Mouse (Mus musculus): Measurements from ENCODE around the gene Actr1b.

Actr1b gene

DNA sequence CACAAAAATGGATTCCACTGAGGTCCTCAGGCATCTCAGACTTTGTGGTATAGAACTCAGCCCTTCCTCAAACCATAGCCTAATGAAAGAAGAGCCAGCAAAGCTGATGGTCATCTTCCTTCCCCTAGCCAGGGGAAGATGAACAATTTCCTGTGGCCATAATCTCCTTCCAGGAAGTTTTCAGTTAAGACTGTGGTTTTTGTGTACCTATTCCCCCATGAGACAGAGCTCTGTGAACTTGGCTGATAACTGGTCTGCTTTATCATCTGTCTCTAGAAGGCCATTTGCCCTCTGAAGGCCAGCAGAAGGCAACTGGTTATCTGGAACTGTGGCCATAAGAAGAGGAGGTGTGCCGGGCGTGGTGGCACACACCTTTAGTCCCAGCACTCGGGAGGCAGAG is 58.0 kb downstream of the Actr1b start:
- no peak for DNase-seq (ENCODE audit: low spot score in 2 of 2)

DNA sequence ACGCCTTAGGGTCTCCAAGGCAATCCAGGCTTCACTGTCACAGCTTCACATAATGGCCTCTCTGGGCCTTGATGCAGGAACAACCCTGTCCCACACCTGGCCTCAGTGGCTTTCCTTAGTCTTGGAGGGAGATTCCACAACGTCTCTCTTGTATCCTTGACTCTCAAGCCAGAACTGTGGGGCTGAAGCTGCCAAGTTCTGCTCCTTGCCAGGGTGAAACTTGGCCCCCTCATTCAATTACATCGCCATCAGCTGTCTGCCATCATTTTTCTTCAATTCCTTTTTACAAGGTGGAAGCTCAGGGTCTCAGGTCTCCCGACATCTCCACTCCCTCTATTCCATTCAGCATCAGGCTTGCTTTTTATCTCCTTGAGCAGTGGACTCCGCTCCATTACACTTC is 59.2 kb downstream of the Actr1b start:
- no peak for DNase-seq (ENCODE audit: low spot score in 2 of 2)
